24 mouse cellular contexts compared by ENCODE assay signal in genomic region chr4:49101934-49102768, GRCm38 (mm10). TPM values are rescaled to one million over a fixed set of nuclear protein-coding genes. Genes with fewer than 3 reads are reported as not detected.
DNase-seq lines count a peak whose midpoint lies in the region; ATAC-seq lines count a peak whose summit lies in the region.
"Had no signal": no experiment of that assay in that cellular context is flagged by ENCODE, and none has a peak within 500 bp of the region (broad histone marks: within the 10 kb centered on the region; RNA-seq: fewer than 3 reads in every experiment).

No protein-coding gene starts in this region.

- no peak for DNase-seq in hindbrain, embryonic 11.5 days (ENCODE audit: low spot score)
- DNase-seq in midbrain, embryonic 11.5 days (ENCODE audit: low spot score, missing footprints): no peak
- no peak for DNase-seq in midbrain, embryonic 10.5 days (ENCODE audit: low spot score)
- peak; percentile 10 for DNase-seq in mesoderm, embryonic 11.5 days (ENCODE audit: low read depth, low spot score)
- no peak for DNase-seq in heart, postnatal 10 days
- DNase-seq in cerebellum, postnatal 36 days: no peak
- DNase-seq: B cell, adult 2 months; cerebellum, adult 2 months; gastrocnemius, postnatal 10 days; heart, adult 18-20 months; heart, postnatal 36 days; kidney, postnatal 4 days; lung, adult 18-20 months; lung, postnatal 14 days; right cerebral cortex, adult 18-20 months had no signal

- H3K4me3 ChIP-seq in hindbrain, embryonic 11.5 days (ENCODE audit: low read depth, low read length): no peak overlapping the region
- no peak overlapping the region for H3K4me3 ChIP-seq in hindbrain, embryonic 16.5 days (ENCODE audit: low read length)
- H3K4me3 ChIP-seq in midbrain, embryonic 11.5 days (ENCODE audit: low read depth, low read length): no peak overlapping the region
- H3K4me3 ChIP-seq in midbrain, embryonic 10.5 days: no peak overlapping the region
- no peak overlapping the region for H3K4me3 ChIP-seq in neural tube, embryonic 14.5 days (ENCODE audit: low read depth, low read length)
- H3K4me3 ChIP-seq: heart, embryonic 13.5 days; intestine, embryonic 15.5 days; kidney, embryonic 15.5 days; limb, embryonic 10.5 days; myocyte had no signal

- H3K9ac ChIP-seq in hindbrain, embryonic 11.5 days (ENCODE audit: low read depth, low read length): no peak overlapping the region
- H3K9ac ChIP-seq in hindbrain, embryonic 16.5 days (ENCODE audit: low read depth, low read length): no peak overlapping the region
- H3K9ac ChIP-seq in midbrain, embryonic 11.5 days (ENCODE audit: low read length): no peak overlapping the region
- no peak overlapping the region for H3K9ac ChIP-seq in neural tube, embryonic 14.5 days (replicated peaks; ENCODE audit: low read depth, low read length)
- H3K9ac ChIP-seq: heart, embryonic 13.5 days; intestine, embryonic 15.5 days; kidney, embryonic 15.5 days had no signal

- WGBS in hindbrain, embryonic 11.5 days: 49% methylated on average over 7 of the region's 7 CpGs
- 17% methylated on average over 7 of the region's 7 CpGs for WGBS in hindbrain, embryonic 16.5 days
- 44% methylated on average over 7 of the region's 7 CpGs for WGBS in midbrain, embryonic 11.5 days
- 69% methylated on average over 7 of the region's 7 CpGs for WGBS in midbrain, embryonic 10.5 days
- 17% methylated on average over 7 of the region's 7 CpGs for WGBS in neural tube, embryonic 14.5 days

- intact Hi-C loops in heart, postnatal 10 days (cut with DNase I): no loop called here

- peak; percentile 55; the same call in 1 of the 2 replicates for ATAC-seq in hindbrain, embryonic 11.5 days (ENCODE audit: low FRiP score)
- no peak for ATAC-seq in hindbrain, embryonic 16.5 days
- peak; percentile 80 for ATAC-seq in midbrain, embryonic 11.5 days (ENCODE audit: low FRiP score)
- no peak for ATAC-seq in neural tube, embryonic 14.5 days (ENCODE audit: low read depth)
- ATAC-seq: intestine, embryonic 15.5 days had no signal

- no peaks in the 10 kb centered on the region for H3K4me1 ChIP-seq in hindbrain, embryonic 11.5 days (replicated peaks; ENCODE audit: control insufficient read depth, insufficient read depth, low read length)
- peaks cover 4% of the 10 kb centered on the region; the same call in 1 of the 2 replicates for H3K4me1 ChIP-seq in hindbrain, embryonic 16.5 days (ENCODE audit: control insufficient read depth, insufficient read depth, low read depth, low read length)
- peaks cover 2% of the 10 kb centered on the region; the same call in 1 of the 2 replicates for H3K4me1 ChIP-seq in midbrain, embryonic 11.5 days (ENCODE audit: control insufficient read depth, insufficient read depth, low read length)
- H3K4me1 ChIP-seq in midbrain, embryonic 10.5 days: peaks cover 11% of the 10 kb centered on the region
- H3K4me1 ChIP-seq in neural tube, embryonic 14.5 days (ENCODE audit: control insufficient read depth, insufficient read depth, low read length): peaks cover 5% of the 10 kb centered on the region; the same call in 1 of the 2 replicates
- H3K4me1 ChIP-seq: heart, embryonic 13.5 days; intestine, embryonic 15.5 days; kidney, embryonic 15.5 days had no signal

- H3K4me2 ChIP-seq in hindbrain, embryonic 11.5 days (replicated peaks; ENCODE audit: low read depth, low read length): no peak overlapping the region
- H3K4me2 ChIP-seq in hindbrain, embryonic 16.5 days (ENCODE audit: low read length): no peak overlapping the region
- no peak overlapping the region for H3K4me2 ChIP-seq in midbrain, embryonic 11.5 days
- H3K4me2 ChIP-seq in neural tube, embryonic 14.5 days (ENCODE audit: low read depth, low read length): no peak overlapping the region
- H3K4me2 ChIP-seq: heart, embryonic 13.5 days; intestine, embryonic 15.5 days; kidney, embryonic 15.5 days had no signal

- peak overlapping the region; percentile 45 for H3K27ac ChIP-seq in hindbrain, embryonic 11.5 days (ENCODE audit: low read depth, low read length)
- H3K27ac ChIP-seq in hindbrain, embryonic 16.5 days (ENCODE audit: low read depth, low read length): no peak overlapping the region
- peak overlapping the region; percentile 12; the same call in 1 of the 2 replicates for H3K27ac ChIP-seq in midbrain, embryonic 11.5 days (ENCODE audit: low read depth, low read length)
- no peak overlapping the region for H3K27ac ChIP-seq in midbrain, embryonic 10.5 days (replicated peaks)
- peak overlapping the region; percentile 31; the same call in 1 of the 2 replicates for H3K27ac ChIP-seq in neural tube, embryonic 14.5 days (ENCODE audit: low read depth, low read length)
- H3K27ac ChIP-seq: heart, embryonic 13.5 days; intestine, embryonic 15.5 days; kidney, embryonic 15.5 days; limb, embryonic 10.5 days had no signal

- H3K36me3 ChIP-seq in hindbrain, embryonic 11.5 days (ENCODE audit: control insufficient read depth, insufficient read depth, low read length): no peaks in the 10 kb centered on the region
- H3K36me3 ChIP-seq in hindbrain, embryonic 16.5 days (ENCODE audit: control insufficient read depth, insufficient read depth, low read length): no peaks in the 10 kb centered on the region
- H3K36me3 ChIP-seq in midbrain, embryonic 11.5 days (ENCODE audit: control insufficient read depth, insufficient read depth, low read length): no peaks in the 10 kb centered on the region
- H3K36me3 ChIP-seq in midbrain, embryonic 10.5 days: no peaks in the 10 kb centered on the region
- no peaks in the 10 kb centered on the region for H3K36me3 ChIP-seq in neural tube, embryonic 14.5 days (ENCODE audit: control insufficient read depth, insufficient read depth, low read length)
- H3K36me3 ChIP-seq: heart, embryonic 13.5 days; intestine, embryonic 15.5 days; kidney, embryonic 15.5 days; limb, embryonic 10.5 days had no signal

- H3K9me3 ChIP-seq in hindbrain, embryonic 11.5 days (ENCODE audit: control insufficient read depth, low read length): no peaks in the 10 kb centered on the region
- H3K9me3 ChIP-seq in hindbrain, embryonic 16.5 days (ENCODE audit: control insufficient read depth, low read length): no peaks in the 10 kb centered on the region
- no peaks in the 10 kb centered on the region for H3K9me3 ChIP-seq in midbrain, embryonic 11.5 days (ENCODE audit: control insufficient read depth, low read length)
- H3K9me3 ChIP-seq in midbrain, embryonic 10.5 days (replicated peaks): no peaks in the 10 kb centered on the region
- H3K9me3 ChIP-seq in neural tube, embryonic 14.5 days (ENCODE audit: control insufficient read depth, low read length): no peaks in the 10 kb centered on the region
- H3K9me3 ChIP-seq: heart, embryonic 13.5 days; intestine, embryonic 15.5 days; kidney, embryonic 15.5 days; limb, embryonic 10.5 days had no signal

- no peaks in the 10 kb centered on the region for H3K27me3 ChIP-seq in hindbrain, embryonic 11.5 days (ENCODE audit: control insufficient read depth, insufficient read depth, low read length)
- no peaks in the 10 kb centered on the region for H3K27me3 ChIP-seq in hindbrain, embryonic 16.5 days (replicated peaks; ENCODE audit: control insufficient read depth, insufficient read depth, low read length)
- H3K27me3 ChIP-seq in midbrain, embryonic 11.5 days (ENCODE audit: control insufficient read depth, insufficient read depth, low read length): no peaks in the 10 kb centered on the region
- H3K27me3 ChIP-seq in midbrain, embryonic 10.5 days (ENCODE audit: low read depth, poor library complexity, severe bottlenecking): no peaks in the 10 kb centered on the region
- H3K27me3 ChIP-seq in neural tube, embryonic 14.5 days (ENCODE audit: control insufficient read depth, insufficient read depth, low read length): no peaks in the 10 kb centered on the region
- H3K27me3 ChIP-seq: heart, embryonic 13.5 days; intestine, embryonic 15.5 days; kidney, embryonic 15.5 days had no signal

RNA-seq across cellular contexts. Expression of gene Plppr1, which starts 43.1 kb away (rescaled TPM):
- polyA plus RNA-seq in hindbrain, embryonic 11.5 days (2014; fragmentation: Nextera tagmentation; extraction: Ambion mirVana): 16.3 and 19.2 TPM in 2 replicates
- 67.3 and 69.8 TPM in 2 replicates for polyA plus RNA-seq in hindbrain, embryonic 16.5 days (2015; fragmentation: Nextera tagmentation; extraction: Ambion mirVana)
- 11.5 and 12.7 TPM in 2 replicates for polyA plus RNA-seq in midbrain, embryonic 11.5 days (2014; fragmentation: Nextera tagmentation; extraction: Ambion mirVana)
- 3.4 and 7.3 TPM in 2 replicates for polyA plus RNA-seq in midbrain, embryonic 10.5 days (2016; fragmentation: Nextera tagmentation; extraction: Ambion mirVana)
- polyA plus RNA-seq in neural tube, embryonic 14.5 days (2014; fragmentation: Nextera tagmentation; extraction: Ambion mirVana): 100 and 116 TPM in 2 replicates
- total RNA-seq in heart, postnatal 10 days (2021): under 1 TPM; 0.89 to 0.99 TPM
- total RNA-seq: heart, postnatal 36 days; megakaryocyte, adult 5-6 weeks had no signal
- polyA plus RNA-seq: liver, adult 2 months; myocyte had no signal

Comparison
In these comparisons a context has a peak if more than half of its experiments do, and no peak if none do; other contexts are left out.
1. ATAC-seq: peak in hindbrain, embryonic 11.5 days (single experiment) and midbrain, embryonic 11.5 days (single experiment); none in hindbrain, embryonic 16.5 days (single experiment) and neural tube, embryonic 14.5 days (single experiment).
2. H3K27ac ChIP-seq: peak in hindbrain, embryonic 11.5 days (single experiment), midbrain, embryonic 11.5 days (single experiment) and neural tube, embryonic 14.5 days (single experiment); none in hindbrain, embryonic 16.5 days (single experiment) and midbrain, embryonic 10.5 days (single experiment).